Mouse (Mus musculus) 416B (cell line): ENCODE measurements around the gene Gm17660.
A peak's percentile ranks its signal among the peaks of the same experiment; 100 is the strongest.

Experiments used
- DNase-seq: peaks from one replicate; pipeline ENCODE4 v3.0.0; 2011; ENCODE audit warnings: low read depth

Gene Gm17660

DNA sequence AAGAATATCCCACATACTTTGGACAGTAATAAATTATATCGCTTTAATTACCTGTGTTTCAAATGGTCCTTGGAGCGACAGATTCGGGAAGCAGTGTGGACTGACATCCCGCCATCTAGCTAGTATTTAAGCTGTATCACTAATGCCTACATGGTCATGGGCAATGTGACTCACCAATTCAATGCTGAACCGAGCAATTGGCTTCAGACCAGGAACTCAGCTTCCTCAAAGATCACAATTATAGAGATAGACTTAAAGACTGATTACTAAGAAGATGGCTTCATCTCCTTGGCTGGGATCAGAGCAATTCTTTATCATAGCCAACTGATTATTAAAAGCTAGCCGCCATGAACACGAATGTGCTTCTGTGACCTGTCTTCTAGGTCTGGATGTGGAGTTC is at the start of gene Gm17660:
Gene Gm17660, minus strand, starts transcription at position 101 of the 400 bp plus-strand sequence.
- peak; percentile 37 for DNase-seq

DNA sequence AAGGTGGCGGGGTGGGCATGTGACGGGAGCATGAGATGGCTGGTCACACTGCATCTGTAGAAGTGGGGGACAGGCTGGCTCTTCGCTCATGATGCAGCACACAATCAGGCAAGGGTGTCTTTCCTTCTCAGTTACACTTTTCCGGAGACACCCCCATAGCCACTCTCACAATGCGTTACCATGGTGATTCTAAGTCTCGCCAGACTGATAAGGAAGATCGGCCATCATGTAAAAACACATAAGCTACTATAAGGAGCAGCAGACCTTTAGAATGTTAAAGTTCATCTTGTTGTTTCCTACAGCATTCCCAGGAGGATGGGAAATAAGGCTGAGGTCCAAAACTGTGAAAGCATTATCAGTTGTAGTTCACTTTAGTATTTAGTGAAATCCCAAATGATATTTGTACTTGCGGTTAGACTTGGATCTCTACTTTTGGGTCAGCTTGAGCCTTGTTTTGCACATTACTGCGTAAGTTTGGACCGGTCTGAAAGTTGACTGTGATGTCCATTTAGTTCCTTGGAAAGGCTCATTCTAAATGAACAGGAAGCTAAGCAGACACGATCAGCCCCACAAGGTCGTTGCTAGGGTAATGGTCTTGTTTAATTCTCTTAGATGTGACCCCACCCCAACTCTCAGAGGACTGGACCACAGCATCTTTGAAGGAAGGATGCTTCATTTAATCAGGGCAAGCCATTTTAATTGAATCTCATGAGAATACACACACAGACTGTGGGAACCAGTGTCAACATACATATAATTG is 49.3 kb upstream of the Gm17660 start:
- DNase-seq: no peak

DNA sequence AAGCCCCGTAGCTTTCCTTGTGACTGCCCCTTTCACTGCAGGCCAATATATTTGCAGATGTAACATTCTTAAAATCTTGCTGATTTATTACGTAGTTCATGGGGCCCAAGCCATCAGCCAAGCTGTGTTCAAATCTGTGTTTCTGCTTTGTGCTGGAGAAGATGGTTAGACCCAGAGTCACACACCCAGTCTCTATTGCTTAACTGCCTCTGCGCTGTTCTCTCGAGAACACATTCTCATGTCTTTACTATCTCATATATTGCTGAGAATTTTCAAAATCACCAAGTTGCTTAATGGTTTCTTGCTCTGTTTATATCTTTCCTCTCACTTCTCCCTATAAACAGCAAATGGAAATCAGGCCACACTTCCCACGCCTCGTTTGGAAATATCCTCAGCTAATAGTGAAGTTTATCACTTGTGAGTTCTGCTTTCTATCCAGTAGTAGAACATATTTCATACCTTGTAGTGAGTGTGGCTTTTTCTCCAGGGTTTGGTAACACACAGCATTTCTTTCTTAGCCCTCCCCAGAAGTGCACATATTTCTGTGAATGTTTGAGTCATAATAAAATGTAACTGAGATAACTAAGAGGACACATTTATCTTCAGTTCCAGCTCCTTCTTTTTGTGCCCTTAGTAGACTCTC is 46.7 kb upstream of the Gm17660 start:
- no peak for DNase-seq

DNA sequence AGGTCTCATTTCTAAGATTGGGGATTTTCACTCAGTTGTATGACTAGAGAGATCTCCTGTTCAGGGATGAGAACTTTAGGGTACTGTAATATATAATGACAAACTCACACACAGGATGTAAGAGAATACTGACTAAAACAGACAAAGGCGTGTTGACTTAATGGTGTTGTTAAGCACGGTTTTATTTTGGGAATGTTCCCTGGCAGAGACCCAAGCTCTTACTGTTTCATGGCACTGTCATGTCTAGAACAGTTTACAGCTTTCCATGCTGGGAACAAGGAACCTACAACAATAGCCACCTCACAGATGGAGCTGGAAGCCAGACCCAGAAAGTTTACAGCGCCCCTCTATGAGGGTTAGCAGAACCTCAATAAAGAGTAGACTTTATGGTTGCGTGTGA is 38.5 kb upstream of the Gm17660 start:
- DNase-seq: no peak

DNA sequence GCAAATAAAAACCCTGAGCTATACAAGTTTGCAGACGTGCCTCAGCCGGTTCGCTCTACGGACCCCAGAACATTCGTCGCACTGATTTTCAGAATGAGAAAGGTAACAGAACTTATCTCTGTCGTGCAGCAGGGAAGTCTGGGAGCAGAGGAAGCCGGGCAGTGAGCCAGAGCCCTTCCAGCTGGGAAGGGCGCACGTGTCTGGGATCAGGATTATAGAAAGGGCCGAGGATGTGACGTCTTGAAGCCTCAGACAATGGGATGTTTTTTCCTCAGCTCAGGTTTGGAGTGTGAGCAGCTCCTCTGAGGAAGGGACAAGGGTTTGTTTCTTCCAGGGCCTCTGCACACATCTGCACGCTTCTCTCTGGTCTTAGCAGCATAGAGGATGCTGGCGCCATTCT is 37.7 kb upstream of the Gm17660 start:
- DNase-seq: no peak

DNA sequence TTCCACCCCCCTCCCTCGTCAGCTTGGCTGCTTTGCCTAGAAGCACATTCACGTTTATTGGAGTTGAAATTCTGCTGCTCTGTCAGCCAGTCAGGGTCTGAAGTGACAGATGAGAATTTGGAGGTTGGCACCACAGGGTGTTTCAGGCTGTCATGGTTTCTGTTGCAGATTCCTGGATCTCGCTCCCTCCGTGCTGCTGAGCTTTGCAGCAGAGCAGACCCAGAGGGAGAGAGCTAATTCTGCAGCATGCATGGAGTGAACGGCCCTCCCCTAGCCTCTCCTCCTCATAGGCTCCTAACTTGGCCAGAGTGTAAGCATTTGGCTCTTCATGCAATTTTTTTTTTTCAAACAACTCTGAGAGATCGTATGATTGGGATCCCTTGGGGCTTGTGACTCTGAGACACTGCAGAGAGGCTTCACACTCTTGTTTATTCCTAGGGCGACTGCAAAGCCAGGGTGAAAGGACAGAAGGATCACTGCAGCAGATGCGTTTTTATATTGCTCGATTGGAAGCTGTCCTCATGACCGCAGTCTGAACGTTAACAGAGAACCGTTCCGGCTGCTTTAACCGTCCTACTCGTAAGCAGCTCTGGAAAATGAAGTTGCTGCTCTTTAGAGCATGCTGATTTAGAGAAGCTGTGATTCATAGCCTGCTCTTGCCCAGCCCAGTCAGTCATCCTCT is 36.2 kb upstream of the Gm17660 start, which contains the start of gene Sparcl1:
Gene Sparcl1, minus strand, starts transcription at position 243 of the 682 bp plus-strand sequence.
- DNase-seq: no peak

DNA sequence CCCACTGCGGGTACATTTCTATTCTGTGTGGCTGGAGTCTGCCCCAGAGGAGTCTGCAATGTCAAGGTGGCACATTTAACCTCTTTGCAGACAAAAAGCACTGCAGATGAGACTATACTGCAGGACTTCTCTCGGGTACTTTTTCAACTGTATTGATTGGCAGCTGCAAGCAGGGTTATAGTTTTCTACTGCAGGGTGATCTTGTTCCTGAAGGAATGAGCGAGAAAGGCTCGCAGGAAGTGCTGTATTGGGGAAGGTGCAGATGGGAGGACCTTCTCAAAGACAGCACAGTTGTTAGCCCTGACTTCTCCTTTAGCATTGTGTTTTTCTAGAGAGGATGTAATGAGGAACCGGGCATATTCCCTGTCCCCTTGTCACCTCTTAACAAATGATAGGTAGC is 35.1 kb upstream of the Gm17660 start:
- DNase-seq: no peak

DNA sequence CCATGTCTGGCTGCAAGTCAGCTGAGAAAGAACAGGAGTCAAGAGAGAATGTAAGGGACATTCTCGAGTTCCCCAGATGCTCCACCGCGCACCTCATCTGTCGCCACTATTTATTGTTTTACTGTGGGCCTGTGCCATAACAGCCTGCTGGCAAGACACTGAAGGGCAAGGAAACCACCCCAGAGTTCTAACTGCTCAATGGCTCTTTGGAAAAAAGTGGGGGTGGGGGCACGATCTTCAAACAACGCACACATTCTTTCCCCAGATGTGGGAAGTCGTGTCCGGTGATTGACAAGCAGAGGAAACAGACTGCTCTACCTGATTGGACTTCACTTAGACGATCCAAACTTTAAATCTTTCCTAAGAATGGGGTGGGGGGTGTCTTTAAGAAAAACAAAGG is 34.6 kb upstream of the Gm17660 start:
- DNase-seq: no peak

DNA sequence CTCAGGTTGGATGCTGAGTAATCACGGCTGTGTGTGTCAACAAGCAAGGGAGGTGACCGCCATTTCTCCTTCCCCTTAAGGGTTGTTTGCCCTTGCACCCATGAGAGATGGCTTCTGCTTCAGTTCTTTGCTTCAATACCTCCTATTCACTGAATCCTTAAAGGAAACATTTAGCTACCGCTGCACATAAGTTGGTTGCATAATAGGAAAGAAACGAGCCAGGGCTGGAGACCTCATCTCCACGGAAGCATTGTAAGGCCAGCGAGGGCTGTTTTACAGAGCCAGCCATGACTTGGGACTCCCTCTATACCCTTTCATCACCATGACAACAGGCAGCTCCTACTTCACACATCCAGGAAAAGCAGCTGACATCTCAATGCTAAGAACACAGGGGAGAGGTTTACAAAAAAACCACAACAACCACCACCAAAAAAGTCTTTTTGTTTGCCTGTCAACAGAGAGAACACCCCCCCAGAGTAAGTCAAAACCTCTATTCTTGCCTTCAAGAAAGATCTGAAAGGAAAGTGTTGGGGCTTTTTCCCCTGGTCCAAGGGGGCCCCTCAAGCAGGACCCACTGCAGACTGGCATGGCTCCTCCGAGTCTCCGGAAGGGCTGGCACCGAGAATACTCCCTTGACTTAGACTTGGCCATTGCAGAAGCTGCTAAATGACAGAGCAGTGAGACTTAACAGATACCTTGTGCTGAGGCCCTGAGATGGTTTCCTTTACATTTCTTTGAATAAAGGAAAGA is 32.9 kb upstream of the Gm17660 start:
- DNase-seq: no peak

DNA sequence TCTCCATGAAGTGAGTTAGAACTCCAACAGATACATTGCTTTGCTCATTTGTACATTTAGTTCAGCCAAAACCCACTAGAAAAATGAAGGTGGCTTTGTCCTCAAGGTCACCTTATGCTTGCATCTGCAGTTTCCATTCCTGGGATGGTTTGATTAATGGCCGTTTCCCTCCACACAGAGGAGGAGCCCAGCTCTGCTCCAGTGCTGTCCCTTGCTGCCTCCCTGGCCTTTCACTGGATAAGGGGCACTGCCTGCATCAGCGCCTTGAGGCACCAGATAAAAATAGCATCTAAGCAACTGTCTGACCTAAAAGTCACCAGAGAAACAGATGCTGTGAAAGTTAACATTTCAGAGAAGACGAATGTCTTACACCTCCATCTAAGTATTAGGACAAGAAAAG is 32.1 kb upstream of the Gm17660 start:
- no peak for DNase-seq

DNA sequence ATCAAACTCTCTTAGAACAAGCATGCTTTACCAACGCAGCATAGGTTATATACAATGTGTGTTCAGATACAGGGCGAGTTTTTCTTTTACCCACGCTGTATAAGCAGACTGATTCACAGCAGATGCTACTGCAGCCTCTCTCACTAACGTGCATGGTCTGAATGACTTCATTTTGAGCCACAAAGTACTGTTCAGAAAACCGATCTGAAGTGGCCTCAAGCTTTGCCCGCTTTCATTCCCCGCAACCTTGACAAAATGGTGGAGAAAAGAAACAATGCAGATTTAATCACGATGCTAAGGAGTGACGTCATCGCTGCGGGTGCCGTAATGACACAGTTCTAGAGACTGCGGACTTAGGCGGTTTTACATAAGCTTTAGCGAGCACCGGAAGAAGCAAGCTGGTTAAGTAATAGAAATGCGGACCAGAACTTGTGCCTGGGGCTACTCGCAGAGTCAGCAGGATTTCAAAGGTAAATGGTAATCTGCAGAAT is 31.5 kb upstream of the Gm17660 start:
- DNase-seq: no peak

DNA sequence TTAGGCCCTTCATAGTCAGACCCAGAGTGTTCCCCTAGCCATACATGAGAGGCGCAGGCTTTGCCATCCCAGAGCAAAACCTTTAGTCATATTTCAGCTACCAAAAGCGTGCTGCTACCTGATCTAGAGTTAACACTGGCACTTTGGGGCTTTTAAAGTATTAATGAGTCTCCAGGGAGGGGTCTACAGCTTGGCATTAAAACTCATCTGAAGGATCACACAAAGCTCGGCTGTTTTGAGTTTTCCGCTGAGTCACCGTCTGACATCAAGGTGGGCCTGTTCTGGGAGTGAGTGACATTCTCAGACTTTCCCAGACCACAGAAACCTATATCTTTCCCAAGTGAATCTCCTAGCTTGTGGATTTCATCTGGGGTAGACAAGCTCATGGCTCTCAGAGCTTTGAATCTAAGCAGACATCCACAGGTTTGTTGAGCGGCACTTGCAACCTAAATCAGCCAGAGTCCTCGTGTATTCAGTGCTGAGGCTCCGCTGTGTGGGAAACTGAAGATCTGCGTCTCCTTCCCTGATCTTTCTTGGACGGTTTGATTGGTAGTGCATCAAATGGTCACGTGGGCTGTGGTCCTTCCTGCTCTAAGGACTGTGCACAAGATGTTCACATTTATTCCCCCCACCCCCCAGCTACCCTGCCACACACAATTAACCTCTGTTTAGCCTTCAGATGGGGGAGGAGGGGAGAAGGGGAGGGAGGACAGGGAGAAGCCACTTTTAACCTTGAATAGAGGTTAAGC is 30.9 kb upstream of the Gm17660 start:
- no peak for DNase-seq

DNA sequence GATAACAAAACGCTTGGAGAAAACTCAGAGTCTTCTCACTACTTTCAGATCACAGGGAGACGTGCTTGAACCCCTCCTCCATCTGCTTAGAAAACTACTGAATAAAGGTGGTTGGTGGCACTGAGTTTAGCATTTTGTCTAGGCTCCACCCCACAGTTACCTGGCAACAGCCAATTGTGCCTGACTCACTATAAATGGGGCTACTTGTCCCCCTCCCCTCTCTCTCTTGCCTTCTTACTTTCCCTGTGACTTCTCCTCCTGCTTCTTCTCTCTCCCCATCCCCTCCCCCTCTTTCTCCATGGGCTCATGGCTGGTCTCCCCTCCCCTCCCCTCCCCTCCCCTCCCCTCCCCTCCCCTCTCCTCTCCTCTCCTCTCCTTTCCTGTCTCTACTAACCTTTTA is 26.7 kb upstream of the Gm17660 start:
- no peak for DNase-seq

DNA sequence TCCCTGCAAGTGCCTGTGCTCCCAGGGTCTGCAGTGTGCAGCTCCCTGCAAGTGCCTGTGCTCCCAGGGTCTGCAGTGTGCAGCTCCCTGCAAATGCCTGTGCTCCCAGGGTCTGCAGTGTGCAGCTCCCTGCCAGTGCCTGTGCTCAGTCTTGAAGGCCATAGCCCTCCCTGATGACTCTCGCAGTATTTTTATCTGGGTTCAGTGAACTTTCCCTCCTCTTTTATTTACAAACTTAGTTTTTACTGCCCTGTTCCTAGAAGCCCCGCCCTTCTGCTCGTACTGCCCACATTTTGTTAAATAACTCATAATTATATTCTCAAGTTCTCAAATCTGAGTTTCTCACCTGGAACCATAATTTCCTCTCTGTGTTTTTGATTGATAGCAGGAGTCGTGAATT is 25.8 kb upstream of the Gm17660 start:
- DNase-seq: no peak

DNA sequence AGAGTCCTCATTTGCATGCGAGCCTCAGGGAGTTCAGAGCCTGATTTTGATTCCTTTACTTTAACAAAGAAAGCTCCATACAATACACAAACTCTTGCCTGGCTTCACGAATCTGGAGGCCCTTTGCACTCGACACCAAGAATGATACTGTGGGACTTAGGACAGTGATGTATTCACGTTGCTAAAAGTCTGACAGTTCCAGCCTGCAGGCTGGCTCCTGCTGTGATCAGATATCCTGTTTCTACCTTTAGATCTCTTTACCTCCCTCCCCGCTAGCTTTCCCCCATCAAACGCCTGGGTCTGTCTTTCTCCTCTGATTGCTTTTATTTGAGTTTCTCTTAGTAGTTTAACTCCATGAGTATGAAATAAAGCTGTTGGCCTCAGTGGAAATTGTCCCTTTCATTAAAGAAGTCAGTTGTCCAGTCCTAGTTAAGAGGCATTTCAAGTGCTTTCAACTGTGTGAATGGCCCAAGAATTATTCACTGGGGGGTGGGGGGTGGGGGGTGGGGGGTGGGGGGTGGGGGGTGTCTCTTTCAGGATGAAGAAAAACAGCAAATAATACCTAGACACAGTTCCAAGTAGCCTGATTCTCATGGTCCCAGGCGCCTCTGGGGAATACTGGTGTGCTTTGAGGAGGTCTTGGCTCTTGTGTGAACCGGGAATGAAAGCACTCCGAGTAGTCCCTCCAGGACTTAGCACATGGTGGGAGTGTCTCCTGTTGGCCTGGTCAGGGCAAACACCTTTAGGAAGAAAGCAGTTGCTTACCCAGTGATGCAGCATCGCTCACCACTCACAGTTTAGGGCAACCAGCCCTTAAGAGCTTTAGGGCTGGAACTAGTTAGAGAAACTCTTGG is 24.5 kb upstream of the Gm17660 start:
- DNase-seq: no peak

DNA sequence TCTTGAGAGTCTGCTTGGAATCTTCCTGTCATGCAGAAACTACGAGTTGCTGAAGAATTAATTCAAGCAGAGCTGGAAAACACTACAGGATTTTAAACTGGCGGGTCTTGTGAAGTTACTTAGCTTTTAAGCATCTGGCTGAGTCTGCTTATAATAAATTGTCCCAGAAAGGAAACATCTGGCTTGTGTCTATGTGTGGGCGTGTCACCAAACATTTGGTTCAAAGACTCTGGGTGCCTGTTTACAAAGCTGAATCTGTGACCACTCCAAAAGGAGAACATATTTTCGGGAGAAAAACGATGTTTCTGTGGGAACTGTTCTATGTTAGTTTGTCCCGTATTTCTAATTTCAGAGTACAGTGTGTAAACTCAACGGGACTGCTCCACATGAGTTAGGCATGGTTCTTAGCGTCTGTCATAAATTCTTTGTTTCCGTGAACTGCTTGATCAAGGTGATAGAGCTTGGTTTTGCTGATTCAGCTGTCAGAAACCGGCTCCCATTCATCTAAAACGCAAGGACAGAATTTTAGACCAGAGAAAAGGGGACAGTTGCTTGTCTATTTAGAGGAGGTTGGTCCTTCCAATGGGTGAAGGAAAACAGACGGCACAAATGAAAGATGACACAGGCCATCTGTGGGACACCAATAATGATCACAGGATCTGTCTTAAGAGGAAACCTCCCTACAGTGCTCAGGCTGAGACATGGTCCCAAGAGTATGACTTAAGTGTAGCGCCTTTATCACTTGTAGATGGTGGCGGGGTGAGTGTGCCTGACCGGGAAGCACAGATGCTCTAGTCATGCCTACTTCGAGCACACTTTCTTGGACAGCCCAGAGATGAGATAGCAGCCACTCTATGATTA is 18.9 kb upstream of the Gm17660 start:
- no peak for DNase-seq

DNA sequence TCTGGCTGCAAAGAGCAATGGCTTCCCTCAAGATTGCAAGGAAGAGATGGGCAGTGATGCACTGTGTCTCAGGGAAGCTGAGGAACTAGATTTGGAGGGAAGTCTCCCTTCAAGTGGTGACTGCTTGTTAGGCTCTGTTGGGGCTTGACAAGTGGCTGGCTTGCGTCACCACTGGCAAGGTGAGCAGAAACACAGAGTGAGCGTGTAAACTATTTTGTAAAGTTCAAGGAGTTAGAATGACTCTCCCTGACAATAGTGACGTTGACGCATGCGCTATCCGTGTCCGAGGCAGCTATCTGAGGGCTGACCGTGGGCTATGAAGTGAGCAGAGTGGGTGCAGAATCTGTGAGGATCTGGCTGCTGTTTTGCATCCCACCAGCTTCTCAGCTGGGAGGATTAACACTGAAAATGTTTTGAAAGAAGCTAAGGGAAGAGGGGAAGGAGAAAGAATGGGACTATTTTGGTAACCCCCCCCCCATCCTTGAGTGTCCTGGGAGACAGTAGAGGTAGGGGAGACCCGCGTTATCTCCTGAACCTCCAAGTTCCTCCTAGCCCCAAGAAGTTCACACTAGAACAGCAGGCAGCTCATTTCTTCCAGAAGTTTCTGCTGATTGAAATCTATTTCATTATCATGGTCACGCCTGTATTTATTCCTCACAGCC is 18.1 kb upstream of the Gm17660 start:
- DNase-seq: no peak

DNA sequence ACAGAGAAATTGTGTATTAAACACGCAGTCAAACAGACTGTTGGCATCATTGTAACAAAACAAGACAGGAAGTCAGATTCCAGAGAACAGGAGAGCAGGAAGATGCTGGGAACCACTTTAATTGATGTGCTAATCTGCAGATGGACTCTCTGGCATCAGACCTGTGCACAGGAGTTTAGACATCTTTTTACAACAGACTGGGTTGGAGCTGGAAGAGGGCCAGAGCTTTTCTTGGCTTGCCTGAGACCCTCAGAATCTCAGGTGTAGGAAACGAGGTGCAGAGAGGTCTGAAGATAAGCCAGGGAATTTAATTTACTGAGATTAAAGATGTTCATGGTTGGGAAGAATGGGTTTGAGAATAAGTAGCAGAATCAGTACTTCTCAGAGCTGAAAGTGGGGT is 12.3 kb upstream of the Gm17660 start:
- DNase-seq: no peak

DNA sequence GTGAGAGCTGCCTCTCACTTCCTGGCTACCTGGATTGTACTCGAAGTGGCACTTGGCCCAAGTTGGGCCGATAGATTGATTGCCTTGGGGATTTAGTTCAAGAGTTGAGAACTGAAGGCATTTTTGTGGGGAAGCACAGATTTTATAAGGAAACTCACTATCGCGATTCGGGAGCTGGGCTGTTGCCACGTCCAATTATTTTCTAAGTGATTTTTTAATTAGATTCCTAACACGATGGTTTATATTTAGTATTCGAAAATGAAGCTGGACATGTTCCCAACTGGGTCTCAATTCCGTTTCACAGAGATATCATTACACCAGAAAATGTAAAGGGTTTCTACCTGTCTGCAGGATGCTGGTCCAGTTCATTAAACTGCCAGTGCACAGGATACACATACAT is 8.0 kb upstream of the Gm17660 start:
- DNase-seq: no peak
